Mouse (Mus musculus) megakaryocyte-erythroid progenitor cell, adult 5-6 weeks (primary cell): Measurements from ENCODE around the gene Klc1. TPM values are rescaled to one million over a fixed set of nuclear protein-coding genes. Genes with fewer than 3 reads are reported as not detected.

ENCODE experiments used
- ATAC-seq: replicated peaks from 2 replicates; pipeline ENCODE4 v1.8.0; 2016; ENCODE audit warnings: mild to moderate bottlenecking, inconsistent platforms; ENCODE audit not compliant: severe bottlenecking, poor library complexity, low FRiP score, low TSS enrichment
- total RNA-seq, 2 experiments: library from RNA; stranded (forward) in 1 of 2; stranded (reverse) in 1 of 2; fragments of 200-1000, 215-1000 nt in 1 of 2; fragments of >200 nt in 1 of 2; fragmentation: Nextera tagmentation in 1 of 2; gene quantifications; 2 replicates each; pipeline ENCODE4 v1.2.3; 2014 to 2017

Gene Klc1
- total RNA-seq, 2 experiments from 2014 or later = 28.3 to 58.3 TPM

DNA sequence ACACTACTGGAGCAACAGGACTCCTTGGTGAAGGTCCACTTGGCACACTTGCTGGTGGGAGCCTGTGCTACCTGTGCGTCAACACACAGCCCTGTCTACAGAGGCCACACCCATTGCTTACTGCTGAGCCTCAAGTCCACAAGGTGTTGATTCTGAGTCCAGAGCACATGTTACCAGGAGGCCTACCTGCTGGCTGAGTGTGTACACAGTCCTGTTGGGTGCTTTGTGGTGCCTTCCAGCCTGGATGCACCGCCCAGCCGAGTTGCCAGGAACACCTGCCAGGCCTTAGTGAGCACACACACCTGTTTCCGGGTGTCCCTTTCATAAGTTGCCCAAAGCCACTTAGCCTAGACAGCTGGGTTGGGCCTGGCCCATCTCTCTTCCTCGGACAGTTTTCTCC is 44.9 kb downstream of the Klc1 start:
- ATAC-seq = no peak

- ATAC-seq = no peak
These were observed 50.1 kb downstream of the Klc1 start for GRCm38 (mm10) chr12:111808775-111809174.

GRCm38 (mm10) chr12:111809762-111810161 is 51.1 kb downstream of the Klc1 start:
- ATAC-seq = peak; percentile 48

DNA sequence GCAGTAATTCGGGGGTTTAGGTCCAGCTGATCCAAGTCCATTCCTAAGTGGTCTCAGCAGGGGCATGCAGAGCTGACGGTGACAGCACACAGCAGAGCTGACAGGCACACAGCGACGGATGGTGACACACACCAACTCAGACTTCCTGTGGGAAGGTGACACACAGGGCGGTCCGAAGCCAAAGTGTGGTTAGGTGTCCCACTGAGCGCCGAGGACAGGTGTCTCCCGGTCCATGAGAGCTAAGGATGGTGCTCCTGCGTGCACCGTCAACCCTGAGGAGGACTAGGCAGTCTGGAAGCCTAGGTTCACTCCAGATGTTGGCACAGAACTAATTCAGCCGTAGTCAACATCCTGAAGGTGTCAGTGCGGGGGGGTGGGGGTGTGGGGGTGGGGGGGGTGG is 53.4 kb downstream of the Klc1 start:
- ATAC-seq = no peak

- no peak for ATAC-seq
These were observed 54.0 kb downstream of the Klc1 start for GRCm38 (mm10) chr12:111812611-111813010.

GRCm38 (mm10) chr12:111813111-111813765 is 54.6 kb downstream of the Klc1 start:
- peak; percentile 2; the same call in 1 of the 2 replicates for ATAC-seq

GRCm38 (mm10) chr12:111813766-111814617 is 55.3 kb downstream of the Klc1 start, which contains the start of the genes Xrcc3 and Zfyve21:
TSS of gene Xrcc3 (minus strand) at chr12:111813873.
TSS of gene Zfyve21 (plus strand) at chr12:111814170.
- ATAC-seq = peak; percentile 85

GRCm38 (mm10) chr12:111814769-111815762 is 56.4 kb downstream of the Klc1 start:
- ATAC-seq = no peak

GRCm38 (mm10) chr12:111816528-111816927 is 57.9 kb downstream of the Klc1 start:
- no peak for ATAC-seq

- peak; percentile 36 for ATAC-seq
These were observed 58.3 kb downstream of the Klc1 start for GRCm38 (mm10) chr12:111816967-111817366.

- no peak for ATAC-seq
These were observed 59.3 kb downstream of the Klc1 start for GRCm38 (mm10) chr12:111817991-111818390.

DNA sequence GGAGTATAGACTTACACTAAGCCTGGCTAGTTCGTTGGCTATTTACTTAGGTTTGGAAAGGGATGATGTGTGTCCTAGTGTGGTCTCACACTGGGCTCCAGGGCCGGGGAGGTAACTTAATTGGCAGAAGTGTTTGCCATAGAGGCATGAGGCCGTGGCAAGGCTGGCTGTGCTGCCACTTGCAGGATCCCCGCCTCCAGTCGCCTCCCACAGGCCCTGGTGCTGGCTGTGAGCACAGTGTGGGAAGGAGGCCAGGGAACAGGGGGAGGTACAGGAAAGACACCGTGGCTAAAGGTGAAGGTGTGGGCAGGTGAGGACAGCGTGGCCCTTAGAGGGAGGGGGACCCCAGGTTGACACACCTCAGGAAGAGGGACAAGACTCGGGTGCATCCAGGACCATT is 61.3 kb downstream of the Klc1 start:
- ATAC-seq = no peak

- ATAC-seq = no peak
These were observed 62.1 kb downstream of the Klc1 start for GRCm38 (mm10) chr12:111820708-111821107.

DNA sequence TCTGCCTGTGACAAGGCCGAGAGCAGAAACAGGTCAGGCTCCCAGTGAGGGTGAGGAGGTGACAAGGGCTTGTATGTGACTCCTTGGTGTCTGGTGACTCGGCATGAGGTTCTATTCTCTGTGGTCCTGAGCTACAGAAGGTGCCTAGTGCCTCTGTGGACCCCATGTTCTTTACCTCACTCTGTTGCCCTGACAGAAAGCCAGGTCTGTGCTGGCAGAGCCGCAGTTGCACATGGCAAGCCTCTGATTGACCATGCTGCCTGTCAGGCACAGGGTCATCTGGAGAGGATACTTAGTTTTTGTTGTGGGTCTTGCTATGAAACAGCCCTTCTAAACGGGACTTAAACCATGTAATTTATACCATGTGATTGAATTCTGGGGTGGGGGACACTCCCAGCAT is 63.3 kb downstream of the Klc1 start:
- ATAC-seq = no peak

DNA sequence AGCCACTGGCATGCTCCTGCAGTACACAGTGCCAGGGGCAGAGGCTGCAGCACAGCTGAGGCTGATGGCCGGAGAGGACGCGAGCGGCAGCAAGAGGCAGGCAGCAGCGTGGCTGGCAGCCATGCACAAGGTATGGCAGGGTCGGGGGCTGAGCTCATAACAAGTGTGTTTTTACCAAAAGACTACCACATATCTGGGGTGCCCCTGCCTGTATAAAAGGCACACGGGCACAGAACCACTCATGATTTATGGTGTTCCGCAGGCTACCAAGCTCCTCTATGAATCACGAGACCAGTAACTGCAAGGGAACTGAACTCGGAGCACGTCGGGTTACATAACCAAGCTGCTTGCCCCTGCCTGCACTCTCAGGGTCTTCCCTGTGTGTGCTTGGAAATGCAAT is 68.9 kb downstream of the Klc1 start:
- ATAC-seq = no peak

- no peak for ATAC-seq
These were observed 70.8 kb downstream of the Klc1 start for GRCm38 (mm10) chr12:111829447-111829846.

GRCm38 (mm10) chr12:111829954-111830353 is 71.3 kb downstream of the Klc1 start:
- ATAC-seq = no peak

- ATAC-seq = peak; percentile 47
These were observed 71.7 kb downstream of the Klc1 start for GRCm38 (mm10) chr12:111830375-111830774.

DNA sequence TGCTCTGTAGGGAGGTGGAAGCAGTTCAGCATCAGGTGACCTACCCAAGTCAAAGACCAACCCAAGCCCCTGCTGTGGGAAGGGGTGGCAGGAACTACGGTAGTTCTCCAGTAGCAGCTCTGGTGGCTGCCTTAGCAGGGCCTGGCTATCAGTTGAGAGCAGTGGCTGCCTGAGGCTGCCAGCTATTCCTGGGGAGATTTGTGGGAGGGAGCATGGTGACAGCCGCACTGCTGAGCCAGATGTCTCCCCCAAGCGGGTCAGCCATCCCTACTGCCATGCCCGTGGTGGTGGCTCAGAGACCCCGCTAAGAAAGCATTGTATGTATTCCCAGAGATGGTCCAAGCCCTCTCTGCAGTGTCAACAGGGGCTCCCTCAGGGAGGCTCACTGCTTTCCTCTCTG is 74.0 kb downstream of the Klc1 start:
- peak; percentile 50 for ATAC-seq

DNA sequence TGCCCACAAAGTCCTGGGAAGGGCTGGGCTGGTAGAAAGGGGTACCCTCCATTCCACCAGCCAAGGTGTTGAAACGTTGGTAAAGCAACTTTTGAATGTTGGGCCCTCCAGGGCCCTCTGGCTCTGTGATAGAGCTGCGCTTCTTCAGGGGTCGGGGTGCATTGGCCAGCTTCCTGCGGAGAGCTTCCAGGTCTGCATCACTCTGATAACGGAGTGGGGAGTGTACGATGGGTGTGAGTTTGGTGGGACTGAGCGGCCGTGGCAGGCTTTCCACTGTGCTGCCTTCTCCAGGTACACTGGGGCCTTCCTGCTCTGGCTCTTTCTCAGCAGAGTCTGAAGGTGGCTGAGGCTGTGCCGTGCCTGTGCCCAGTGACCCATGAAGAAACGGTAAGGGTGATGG is 74.8 kb downstream of the Klc1 start:
- ATAC-seq = peak; percentile 69
